Mouse (Mus musculus): ENCODE results near the gene Saal1. TPM values are rescaled to one million over a fixed set of nuclear protein-coding genes. Genes with fewer than 3 reads are reported as not detected.
"Not testable (repeated sequence)": the region's sequence is repeated elsewhere in the genome, so short reads cannot be mapped to it uniquely, and the experiment has no call there.

Saal1 gene
- polyA plus RNA-seq, 1 experiment from 2014 or later = 25.4 TPM

- Histone ChIP-seq H3K27me3 (replicated peaks; ENCODE audit: control insufficient read depth, insufficient read depth, low read length) (no peaks in the 10 kb centered on the region), H3K27ac (ENCODE audit: low read length) (no peak within 1 kb of the TSS), H3K4me1 (ENCODE audit: control insufficient read depth, insufficient read depth, low read length) (no peaks in the 10 kb centered on the region; the same call in 1 of the 2 replicates), H3K4me2 (ENCODE audit: low read depth, low read length) (no peak within 1 kb of the TSS), H3K9me3 (ENCODE audit: control insufficient read depth, low read length) (no peaks in the 10 kb centered on the region), H3K36me3 (ENCODE audit: control insufficient read depth, insufficient read depth, low read length) (no peaks in the 10 kb centered on the region), H3K4me3 (ENCODE audit: low read length) (no peak within 1 kb of the TSS), H3K9ac (ENCODE audit: low read depth, low read length) (no peak within 1 kb of the TSS)
- no peak for ATAC-seq
- WGBS = 90% methylated on average over 5 of the region's 5 CpGs
Observed at GRCm38 (mm10) chr7:46715600-46715999, 5.1 kb upstream of the Saal1 start, which contains the start of gene Saa3. Gene Saa3, minus strand, starts transcription at chr7:46715700.

GRCm38 (mm10) chr7:46714518-46714917 lies 4.0 kb upstream of the Saal1 start:
- 33% methylated on average over 6 of the region's 6 CpGs for WGBS
- Histone ChIP-seq H3K4me3 (ENCODE audit: low read length) (no peak overlapping the region), H3K9ac (ENCODE audit: low read depth, low read length) (no peak overlapping the region), H3K9me3 (ENCODE audit: control insufficient read depth, low read length) (no peaks in the 10 kb centered on the region), H3K36me3 (ENCODE audit: control insufficient read depth, insufficient read depth, low read length) (no peaks in the 10 kb centered on the region), H3K4me1 (ENCODE audit: control insufficient read depth, insufficient read depth, low read length) (0 out of 2 replicates have a peak, but pooled peaks cover under 1% of the 10 kb centered on the region), H3K27ac (ENCODE audit: low read length) (no peak overlapping the region), H3K4me2 (ENCODE audit: low read depth, low read length) (no peak overlapping the region), H3K27me3 (replicated peaks; ENCODE audit: control insufficient read depth, insufficient read depth, low read length) (no peaks in the 10 kb centered on the region)
- ATAC-seq = no peak

- WGBS = 60% methylated on average over 6 of the region's 6 CpGs
- no peak overlapping the region for H3K4me3 ChIP-seq (ENCODE audit: low read length)
- no peaks in the 10 kb centered on the region for H3K36me3 ChIP-seq (ENCODE audit: control insufficient read depth, insufficient read depth, low read length)
- no peak for ATAC-seq
- H3K27ac ChIP-seq (ENCODE audit: low read length) = no peak overlapping the region
- no peak overlapping the region for H3K9ac ChIP-seq (ENCODE audit: low read depth, low read length)
- no peak overlapping the region for H3K4me2 ChIP-seq (ENCODE audit: low read depth, low read length)
- no peaks in the 10 kb centered on the region for H3K27me3 ChIP-seq (replicated peaks; ENCODE audit: control insufficient read depth, insufficient read depth, low read length)
- no peaks in the 10 kb centered on the region for H3K9me3 ChIP-seq (ENCODE audit: control insufficient read depth, low read length)
- 0 out of 2 replicates have a peak, but pooled peaks cover 4% of the 10 kb centered on the region for H3K4me1 ChIP-seq (ENCODE audit: control insufficient read depth, insufficient read depth, low read length)
Observed at GRCm38 (mm10) chr7:46712250-46712649, 1.8 kb upstream of the Saal1 start.

- H3K36me3 ChIP-seq (ENCODE audit: control insufficient read depth, insufficient read depth, low read length) = peaks cover 31% of the 10 kb centered on the region
- H3K4me3 ChIP-seq (ENCODE audit: low read length) = no peak overlapping the region
- no peak overlapping the region for H3K9ac ChIP-seq (ENCODE audit: low read depth, low read length)
- H3K9me3 ChIP-seq (ENCODE audit: control insufficient read depth, low read length) = no peaks in the 10 kb centered on the region
- no peak for ATAC-seq
- H3K4me2 ChIP-seq (ENCODE audit: low read depth, low read length) = no peak overlapping the region
- no peaks in the 10 kb centered on the region for H3K4me1 ChIP-seq (ENCODE audit: control insufficient read depth, insufficient read depth, low read length)
- no peaks in the 10 kb centered on the region for H3K27me3 ChIP-seq (replicated peaks; ENCODE audit: control insufficient read depth, insufficient read depth, low read length)
- 87% methylated on average over 6 of the region's 6 CpGs for WGBS
- no peak overlapping the region for H3K27ac ChIP-seq (ENCODE audit: low read length)
Observed at GRCm38 (mm10) chr7:46700521-46701025, 9.9 kb downstream of the Saal1 start.

- H3K4me1 ChIP-seq (ENCODE audit: control insufficient read depth, insufficient read depth, low read length) = no peaks in the 10 kb centered on the region
- H3K9ac ChIP-seq (ENCODE audit: low read depth, low read length) = no peak overlapping the region
- no peak overlapping the region for H3K27ac ChIP-seq (ENCODE audit: low read length)
- no peak overlapping the region for H3K4me2 ChIP-seq (ENCODE audit: low read depth, low read length)
- ATAC-seq = no peak
- WGBS = 67% methylated on average over 1 of the region's 1 CpGs
- peaks cover 22% of the 10 kb centered on the region for H3K36me3 ChIP-seq (ENCODE audit: control insufficient read depth, insufficient read depth, low read length)
- H3K27me3 ChIP-seq (replicated peaks; ENCODE audit: control insufficient read depth, insufficient read depth, low read length) = no peaks in the 10 kb centered on the region
- no peaks in the 10 kb centered on the region for H3K9me3 ChIP-seq (ENCODE audit: control insufficient read depth, low read length)
- no peak overlapping the region for H3K4me3 ChIP-seq (ENCODE audit: low read length)
Observed at GRCm38 (mm10) chr7:46696754-46697153, 13.7 kb downstream of the Saal1 start.

GRCm38 (mm10) chr7:46686827-46687226 lies 23.7 kb downstream of the Saal1 start:
- Histone ChIP-seq H3K4me2 (ENCODE audit: low read depth, low read length) (no peak overlapping the region), H3K9ac (ENCODE audit: low read depth, low read length) (no peak overlapping the region), H3K27ac (ENCODE audit: low read length) (no peak overlapping the region), H3K27me3 (replicated peaks; ENCODE audit: control insufficient read depth, insufficient read depth, low read length) (no peaks in the 10 kb centered on the region), H3K4me3 (ENCODE audit: low read length) (no peak overlapping the region), H3K9me3 (ENCODE audit: control insufficient read depth, low read length) (no peaks in the 10 kb centered on the region), H3K36me3 (ENCODE audit: control insufficient read depth, insufficient read depth, low read length) (peaks cover 5% of the 10 kb centered on the region; the same call in 1 of the 2 replicates), H3K4me1 (ENCODE audit: control insufficient read depth, insufficient read depth, low read length) (no peaks in the 10 kb centered on the region)
- 82% methylated on average over 5 of the region's 5 CpGs for WGBS
- ATAC-seq = no peak

- no peaks in the 10 kb centered on the region for H3K9me3 ChIP-seq (ENCODE audit: control insufficient read depth, low read length)
- ATAC-seq = no peak
- H3K9ac ChIP-seq (ENCODE audit: low read depth, low read length) = no peak overlapping the region
- no peak overlapping the region for H3K27ac ChIP-seq (ENCODE audit: low read length)
- H3K4me1 ChIP-seq (ENCODE audit: control insufficient read depth, insufficient read depth, low read length) = no peaks in the 10 kb centered on the region
- no peak overlapping the region for H3K4me3 ChIP-seq (ENCODE audit: low read length)
- no peaks in the 10 kb centered on the region for H3K27me3 ChIP-seq (replicated peaks; ENCODE audit: control insufficient read depth, insufficient read depth, low read length)
- no peaks in the 10 kb centered on the region for H3K36me3 ChIP-seq (ENCODE audit: control insufficient read depth, insufficient read depth, low read length)
- H3K4me2 ChIP-seq (ENCODE audit: low read depth, low read length) = no peak overlapping the region
Observed at GRCm38 (mm10) chr7:46680732-46681131, 29.7 kb downstream of the Saal1 start.

GRCm38 (mm10) chr7:46679044-46679443 lies 31.4 kb downstream of the Saal1 start:
- not testable (repeated sequence) for H3K9ac ChIP-seq (ENCODE audit: low read depth, low read length); H3K4me3 ChIP-seq (ENCODE audit: low read length); H3K4me1 ChIP-seq (ENCODE audit: control insufficient read depth, insufficient read depth, low read length); H3K9me3 ChIP-seq (ENCODE audit: control insufficient read depth, low read length); ATAC-seq; H3K4me2 ChIP-seq (ENCODE audit: low read depth, low read length); H3K36me3 ChIP-seq (ENCODE audit: control insufficient read depth, insufficient read depth, low read length); H3K27ac ChIP-seq (ENCODE audit: low read length); H3K27me3 ChIP-seq (replicated peaks; ENCODE audit: control insufficient read depth, insufficient read depth, low read length)
- 80% methylated on average over 7 of the region's 7 CpGs for WGBS

GRCm38 (mm10) chr7:46678417-46678816 lies 32.1 kb downstream of the Saal1 start:
- Histone ChIP-seq H3K4me3 (ENCODE audit: low read length) (no peak overlapping the region), H3K9me3 (ENCODE audit: control insufficient read depth, low read length) (no peaks in the 10 kb centered on the region), H3K36me3 (ENCODE audit: control insufficient read depth, insufficient read depth, low read length) (no peaks in the 10 kb centered on the region), H3K9ac (ENCODE audit: low read depth, low read length) (no peak overlapping the region), H3K27me3 (replicated peaks; ENCODE audit: control insufficient read depth, insufficient read depth, low read length) (no peaks in the 10 kb centered on the region), H3K27ac (ENCODE audit: low read length) (no peak overlapping the region), H3K4me1 (ENCODE audit: control insufficient read depth, insufficient read depth, low read length) (no peaks in the 10 kb centered on the region), H3K4me2 (ENCODE audit: low read depth, low read length) (no peak overlapping the region)
- WGBS = 74% methylated on average over 3 of the region's 3 CpGs
- no peak for ATAC-seq

- no peak for ATAC-seq
- Histone ChIP-seq H3K4me3 (ENCODE audit: low read length) (no peak overlapping the region), H3K9me3 (ENCODE audit: control insufficient read depth, low read length) (no peaks in the 10 kb centered on the region), H3K4me2 (ENCODE audit: low read depth, low read length) (no peak overlapping the region), H3K27ac (ENCODE audit: low read length) (no peak overlapping the region), H3K4me1 (ENCODE audit: control insufficient read depth, insufficient read depth, low read length) (no peaks in the 10 kb centered on the region), H3K36me3 (ENCODE audit: control insufficient read depth, insufficient read depth, low read length) (no peaks in the 10 kb centered on the region), H3K9ac (ENCODE audit: low read depth, low read length) (no peak overlapping the region), H3K27me3 (replicated peaks; ENCODE audit: control insufficient read depth, insufficient read depth, low read length) (no peaks in the 10 kb centered on the region)
- WGBS = 44% methylated on average over 5 of the region's 5 CpGs
Observed at GRCm38 (mm10) chr7:46676808-46677360, 33.6 kb downstream of the Saal1 start.

Measured in intestine, embryonic 16.5 days (tissue).